Mouse (Mus musculus): ENCODE measurements around the gene Tapbp. TPM values are rescaled to one million over a fixed set of nuclear protein-coding genes. Genes with fewer than 3 reads are reported as not detected.
"Not testable (repeated sequence)": the region's sequence is repeated elsewhere in the genome, so short reads cannot be mapped to it uniquely, and the experiment has no call there.

Tapbp gene
- polyA plus RNA-seq (2015; fragmentation: Nextera tagmentation; extraction: Ambion mirVana), result 30.5 and 33.2 TPM in 2 replicates

DNA sequence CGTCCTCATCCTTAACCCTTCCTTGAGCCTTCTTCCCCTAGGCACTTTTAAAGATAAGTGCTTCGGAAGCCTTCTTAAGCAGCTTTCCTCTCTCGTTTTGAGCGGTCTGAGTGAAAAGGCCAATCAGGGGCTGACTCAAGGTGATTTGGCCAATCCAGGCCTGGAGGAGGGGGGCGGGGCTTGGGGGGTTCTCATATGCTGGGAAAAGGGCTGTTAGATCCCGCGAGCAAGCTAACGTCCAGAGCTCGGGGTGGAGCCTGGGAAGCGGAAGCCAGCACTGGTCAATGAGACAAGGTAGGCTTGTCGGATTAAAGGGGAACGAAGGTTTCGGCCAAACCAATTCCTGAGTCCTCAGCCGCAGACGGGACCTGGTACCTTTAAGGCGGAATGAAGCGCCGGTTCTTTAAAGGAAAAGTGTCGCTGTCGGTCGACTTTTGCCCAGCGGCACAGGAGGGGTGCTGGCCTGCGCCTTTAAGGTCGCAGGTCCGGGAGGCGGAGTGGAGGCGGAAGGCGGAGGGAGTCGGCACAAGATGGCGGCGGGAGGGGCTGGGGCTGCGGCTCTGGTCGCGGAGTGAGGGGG, at the start of gene Tapbp, which contains the start of gene Zbtb22:
TSS of gene Tapbp (plus strand) at position 229 of the 580 bp plus-strand sequence.
TSS of gene Zbtb22 (plus strand) at position 234 of the 580 bp plus-strand sequence.
- Histone ChIP-seq H3K9ac (peak within 1 kb of the TSS; percentile 52), H3K27me3 (no peaks in the 10 kb centered on the region; the same call in 1 of the 2 replicates), H3K27ac (replicated peaks) (peak within 1 kb of the TSS; percentile 84), H3K4me3 (peak within 1 kb of the TSS; percentile 57), H3K36me3 (peaks cover 33% of the 10 kb centered on the region), H3K4me2 (peak within 1 kb of the TSS; percentile 78), H3K9me3 (no peaks in the 10 kb centered on the region), H3K4me1 (replicated peaks) (peaks cover 51% of the 10 kb centered on the region)
- WGBS, result under 1% methylated on average over 31 of the region's 34 CpGs
- peak; percentile 93 for ATAC-seq (ENCODE audit: low FRiP score, low read depth)

DNA sequence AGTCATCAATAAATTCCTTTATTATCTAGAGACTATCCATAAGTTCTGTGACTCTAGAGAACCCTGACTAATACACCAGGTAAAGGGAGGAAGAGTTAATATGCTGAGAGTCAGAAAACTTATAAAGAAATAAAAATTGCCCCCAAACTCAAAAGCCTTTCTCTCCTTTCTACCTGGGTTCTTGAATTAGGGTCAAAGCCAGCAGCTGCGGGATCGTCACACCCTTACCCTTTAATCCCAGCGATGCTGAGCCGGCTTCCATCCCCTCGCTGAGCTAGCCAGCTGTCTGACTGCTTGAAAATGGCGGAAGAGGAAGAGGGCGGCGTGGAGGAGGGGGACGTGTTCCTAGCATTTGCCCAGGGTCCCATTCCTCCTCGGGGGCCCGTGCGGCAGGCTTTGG, 42.2 kb upstream of the Tapbp start, which contains the start of gene Gm7029:
TSS of gene Gm7029 (plus strand) at position 301 of the 400 bp plus-strand sequence.
- H3K9me3 ChIP-seq; H3K4me3 ChIP-seq; H3K4me2 ChIP-seq; H3K4me1 ChIP-seq (replicated peaks); H3K27ac ChIP-seq (replicated peaks); H3K9ac ChIP-seq; H3K27me3 ChIP-seq; H3K36me3 ChIP-seq; ATAC-seq (ENCODE audit: low FRiP score, low read depth): not testable (repeated sequence)
- WGBS, result 87% methylated on average over 3 of the region's 12 CpGs

DNA sequence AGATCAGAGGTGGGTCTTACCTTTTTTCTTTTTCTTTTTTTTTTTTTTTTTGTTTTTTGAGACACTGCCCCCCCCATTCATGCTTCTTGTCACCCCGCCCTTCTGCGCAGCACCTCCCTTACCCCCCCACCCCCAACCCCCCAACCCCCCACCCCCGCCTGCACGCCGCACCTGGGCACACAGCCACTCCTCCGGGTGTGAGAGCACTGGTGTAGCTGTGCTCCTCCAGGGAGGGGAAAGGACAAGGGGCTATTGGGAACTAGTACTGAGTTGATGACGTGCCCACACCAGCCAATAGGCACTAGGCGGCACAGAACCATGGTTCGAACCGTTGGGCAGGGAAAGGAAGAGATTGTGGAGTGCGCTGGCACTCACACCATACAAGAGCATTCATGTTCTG, 41.3 kb upstream of the Tapbp start:
- Histone ChIP-seq H3K9me3 (no peaks in the 10 kb centered on the region), H3K27ac (replicated peaks) (no peak overlapping the region), H3K4me1 (replicated peaks) (no peaks in the 10 kb centered on the region), H3K9ac (no peak overlapping the region), H3K4me3 (no peak overlapping the region), H3K36me3 (no peaks in the 10 kb centered on the region), H3K27me3 (no peaks in the 10 kb centered on the region), H3K4me2 (no peak overlapping the region)
- 85% methylated on average over 11 of the region's 11 CpGs for WGBS
- no peak for ATAC-seq (ENCODE audit: low FRiP score, low read depth)

DNA sequence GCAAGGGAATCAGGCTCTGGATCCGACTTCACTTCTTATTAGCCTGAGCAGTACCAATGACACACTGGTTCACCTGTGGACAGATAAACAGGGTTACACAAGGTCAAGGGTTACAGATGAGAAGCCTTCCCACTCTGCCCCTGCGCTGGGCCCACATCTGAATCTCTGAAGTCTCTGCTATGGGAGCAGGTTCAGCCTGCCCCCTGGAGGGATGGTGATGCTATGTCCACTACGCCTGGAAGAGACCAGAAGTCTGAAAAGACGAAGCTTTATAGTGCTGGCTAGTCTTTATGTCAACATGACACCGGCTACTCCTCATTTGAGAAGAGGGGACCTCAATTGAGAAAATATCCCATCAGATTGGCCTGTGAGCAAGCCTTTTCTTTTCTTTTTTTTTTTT, 39.9 kb upstream of the Tapbp start:
- H3K9me3 ChIP-seq; H3K4me2 ChIP-seq; H3K9ac ChIP-seq; H3K36me3 ChIP-seq; H3K4me3 ChIP-seq; ATAC-seq (ENCODE audit: low FRiP score, low read depth); H3K27ac ChIP-seq (replicated peaks); H3K4me1 ChIP-seq (replicated peaks); H3K27me3 ChIP-seq: not testable (repeated sequence)
- WGBS, result 82% methylated on average over 5 of the region's 5 CpGs

DNA sequence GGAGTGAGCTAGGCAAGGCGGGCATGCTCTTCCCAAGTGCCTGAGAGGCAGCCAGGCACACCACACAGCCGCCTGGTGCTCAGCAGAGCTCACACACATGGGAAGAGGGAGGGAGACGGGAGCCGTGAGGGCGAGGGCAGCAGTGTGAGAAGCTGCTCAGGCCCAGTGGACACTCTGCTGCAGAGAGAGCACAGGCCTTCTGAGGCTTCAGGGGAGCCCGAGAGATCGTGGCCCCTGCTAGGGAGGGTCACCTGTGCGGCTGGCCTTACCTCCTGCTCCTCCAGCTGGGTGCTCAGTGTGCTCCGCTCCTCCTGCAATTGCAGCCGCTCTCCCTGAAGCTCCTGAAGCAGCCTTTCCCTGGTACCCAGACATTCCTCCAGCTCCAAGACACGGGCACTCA, 31.4 kb upstream of the Tapbp start:
- not testable (repeated sequence) for H3K27me3 ChIP-seq; H3K4me2 ChIP-seq; H3K9ac ChIP-seq; H3K27ac ChIP-seq (replicated peaks); H3K36me3 ChIP-seq; ATAC-seq (ENCODE audit: low FRiP score, low read depth); H3K4me3 ChIP-seq; H3K4me1 ChIP-seq (replicated peaks); H3K9me3 ChIP-seq
- WGBS, result 97% methylated on average over 10 of the region's 11 CpGs

DNA sequence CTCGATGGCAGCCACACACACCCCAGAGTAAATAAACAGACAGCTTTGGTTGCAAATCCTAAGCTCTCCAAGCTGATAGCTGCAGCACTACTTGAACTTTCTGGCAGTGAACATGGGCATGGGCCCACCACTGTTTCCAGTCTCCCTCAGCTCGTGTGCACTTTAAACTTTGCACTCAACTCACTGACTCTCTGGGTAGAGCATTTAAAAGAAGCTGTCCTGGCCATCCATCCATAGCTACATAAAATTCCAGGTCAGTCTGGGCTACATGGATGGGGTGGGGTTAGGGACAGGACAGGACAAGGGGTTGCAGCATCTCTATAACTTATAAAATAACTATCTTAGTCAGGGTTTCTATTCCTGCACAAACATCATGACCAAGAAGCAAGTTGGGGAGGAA, 27.9 kb upstream of the Tapbp start:
- H3K27ac ChIP-seq (replicated peaks); ATAC-seq (ENCODE audit: low FRiP score, low read depth); H3K36me3 ChIP-seq; H3K4me2 ChIP-seq; H3K9me3 ChIP-seq; H3K9ac ChIP-seq; H3K4me1 ChIP-seq (replicated peaks); H3K4me3 ChIP-seq; H3K27me3 ChIP-seq: not testable (repeated sequence)
- 76% methylated on average over 2 of the region's 2 CpGs for WGBS

DNA sequence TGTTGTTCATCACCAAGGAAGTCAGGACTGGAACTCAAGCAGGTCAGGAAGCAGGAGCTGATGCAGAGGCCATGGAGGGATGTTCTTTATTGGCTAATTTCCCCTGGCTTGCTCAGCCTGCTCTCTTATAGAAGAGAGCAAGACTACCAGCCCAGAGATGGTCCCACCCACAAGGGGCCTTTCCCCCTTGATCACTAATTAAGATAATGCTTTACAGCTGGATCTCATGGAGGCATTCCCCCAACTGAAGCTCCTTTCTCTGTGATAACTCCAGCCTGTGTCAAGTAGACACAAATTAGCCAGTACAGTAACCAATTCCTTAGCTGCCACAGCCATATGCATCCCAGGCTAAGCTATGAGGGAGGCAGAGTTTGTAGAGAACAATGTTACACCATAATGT, 27.5 kb upstream of the Tapbp start:
- not testable (repeated sequence) for H3K36me3 ChIP-seq; H3K27me3 ChIP-seq; H3K4me2 ChIP-seq; H3K27ac ChIP-seq (replicated peaks); H3K4me3 ChIP-seq; H3K9me3 ChIP-seq; H3K9ac ChIP-seq; H3K4me1 ChIP-seq (replicated peaks); ATAC-seq (ENCODE audit: low FRiP score, low read depth)

DNA sequence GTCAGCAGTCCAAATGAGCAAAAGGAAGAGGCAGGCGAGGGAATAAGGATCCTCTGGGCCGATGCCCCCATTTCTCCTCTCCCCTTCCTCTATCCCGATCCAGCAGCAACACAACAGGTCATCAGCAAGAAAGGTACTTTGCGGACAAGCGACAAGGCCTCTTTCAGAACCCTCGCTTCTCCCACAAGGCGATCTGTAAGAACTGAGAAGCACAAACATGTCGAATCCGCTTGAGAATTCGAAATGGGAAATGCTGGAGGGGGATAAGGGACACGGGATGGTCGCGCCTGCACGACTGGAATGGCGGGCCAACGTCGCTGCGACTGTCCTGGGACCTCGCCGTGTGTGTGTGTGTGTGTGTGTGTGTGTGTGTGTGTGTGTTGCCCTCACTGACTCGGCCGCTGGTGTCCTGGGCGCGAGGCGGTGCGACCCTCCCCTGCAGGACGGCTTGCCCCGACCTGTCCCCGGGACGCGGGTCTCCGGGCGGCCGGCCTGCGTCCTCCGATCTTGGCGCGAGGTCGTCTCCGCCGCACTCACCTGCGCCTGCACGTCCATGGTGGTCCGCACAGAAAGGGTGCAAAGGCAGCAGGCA, 25.7 kb upstream of the Tapbp start:
- 0% methylated on average over 37 of the region's 44 CpGs for WGBS
- H3K36me3 ChIP-seq; H3K27me3 ChIP-seq; ATAC-seq (ENCODE audit: low FRiP score, low read depth); H3K4me1 ChIP-seq (replicated peaks); H3K27ac ChIP-seq (replicated peaks); H3K9me3 ChIP-seq: not testable (repeated sequence)
- Histone ChIP-seq H3K9ac (peak overlapping the region; percentile 39), H3K4me2 (peak overlapping the region; percentile 85), H3K4me3 (peak overlapping the region; percentile 62)

DNA sequence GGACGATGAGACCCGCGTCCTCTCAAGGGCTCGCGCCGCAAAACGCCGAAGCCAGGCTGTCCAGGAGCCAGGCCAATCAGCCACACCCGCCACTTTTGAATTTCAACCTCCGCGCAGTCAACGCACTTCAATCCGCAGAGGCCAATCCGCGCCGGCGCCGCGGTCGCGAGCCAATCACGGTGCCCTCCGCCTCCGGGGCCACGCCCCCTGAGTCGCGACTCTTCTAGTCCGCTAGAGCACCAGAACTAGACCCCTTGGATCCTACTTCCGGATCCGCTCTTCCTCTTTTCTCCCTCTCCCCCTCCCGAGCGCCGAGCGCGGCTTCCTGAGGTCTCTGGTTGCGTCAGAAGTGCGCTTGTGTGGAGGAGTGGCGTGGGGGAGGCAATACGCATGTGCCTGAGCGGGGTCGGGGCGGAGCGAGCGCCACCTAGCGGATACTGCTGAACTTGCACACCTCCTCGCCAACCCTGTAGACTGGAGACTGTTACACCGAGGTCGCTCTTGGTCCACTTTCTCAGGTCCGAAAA, 25.1 kb upstream of the Tapbp start, which contains the start of gene Kifc1:
TSS of gene Kifc1 (minus strand) at position 129 of the 527 bp plus-strand sequence.
- H3K27me3 ChIP-seq, result no peaks in the 10 kb centered on the region
- peaks cover 4% of the 10 kb centered on the region; the same call in 1 of the 2 replicates for H3K4me1 ChIP-seq (replicated peaks)
- ATAC-seq (ENCODE audit: low FRiP score, low read depth), result peak; percentile 100
- H3K4me2 ChIP-seq, result peak within 1 kb of the TSS; percentile 85
- no peaks in the 10 kb centered on the region for H3K36me3 ChIP-seq
- no peaks in the 10 kb centered on the region for H3K9me3 ChIP-seq
- peak within 1 kb of the TSS; percentile 62 for H3K4me3 ChIP-seq
- no peak within 1 kb of the TSS for H3K27ac ChIP-seq (replicated peaks)
- peak within 1 kb of the TSS; percentile 39 for H3K9ac ChIP-seq
- WGBS, result 1% methylated on average over 49 of the region's 49 CpGs

DNA sequence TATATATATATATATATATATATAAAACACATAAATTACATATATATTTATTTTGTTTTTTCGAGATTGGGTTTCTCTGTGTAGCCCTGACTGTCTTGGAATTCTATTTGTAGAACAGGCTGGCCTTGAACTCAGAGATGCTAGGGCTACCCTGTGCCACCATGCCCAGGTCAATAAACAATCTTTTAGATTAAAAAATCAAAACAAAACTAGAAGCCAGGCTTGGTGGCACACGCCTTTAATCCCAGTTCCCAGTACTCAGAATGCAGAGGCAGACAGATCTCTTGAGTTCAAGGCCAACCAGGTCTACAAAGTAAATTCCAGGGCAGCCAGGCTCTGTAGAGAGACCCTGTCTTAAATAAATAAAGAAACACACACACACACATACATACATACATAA, 24.3 kb upstream of the Tapbp start:
- no peaks in the 10 kb centered on the region for H3K9me3 ChIP-seq
- no peaks in the 10 kb centered on the region for H3K27me3 ChIP-seq
- peaks cover 4% of the 10 kb centered on the region; the same call in 1 of the 2 replicates for H3K4me1 ChIP-seq (replicated peaks)
- H3K4me3 ChIP-seq, result no peak overlapping the region
- WGBS, result 68% methylated on average over 2 of the region's 2 CpGs
- no peak overlapping the region for H3K9ac ChIP-seq
- H3K27ac ChIP-seq (replicated peaks), result no peak overlapping the region
- no peak for ATAC-seq (ENCODE audit: low FRiP score, low read depth)
- H3K4me2 ChIP-seq, result no peak overlapping the region
- H3K36me3 ChIP-seq, result no peaks in the 10 kb centered on the region

DNA sequence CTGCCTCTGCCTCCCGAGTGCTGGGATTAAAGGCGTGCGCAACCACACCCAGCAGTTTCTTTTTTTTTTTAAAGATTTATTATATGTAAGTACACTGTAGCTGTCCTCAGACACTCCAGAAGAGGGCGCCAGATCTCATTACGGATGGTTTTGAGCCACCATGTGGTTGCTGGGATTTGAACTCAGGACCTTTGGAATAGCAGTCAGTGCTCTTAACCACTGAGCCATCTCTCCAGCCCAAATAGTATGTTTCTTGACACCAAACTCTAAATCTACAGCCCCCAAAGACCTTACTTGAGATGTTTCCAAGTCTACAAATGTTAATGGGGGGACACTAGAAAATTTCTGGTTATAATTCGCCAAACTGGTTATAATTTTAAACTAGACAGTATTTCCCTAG, 23.8 kb upstream of the Tapbp start:
- not testable (repeated sequence) for H3K9ac ChIP-seq; H3K27me3 ChIP-seq; H3K9me3 ChIP-seq; H3K27ac ChIP-seq (replicated peaks); H3K36me3 ChIP-seq; H3K4me2 ChIP-seq; H3K4me1 ChIP-seq (replicated peaks); H3K4me3 ChIP-seq; ATAC-seq (ENCODE audit: low FRiP score, low read depth)
- 68% methylated on average over 6 of the region's 6 CpGs for WGBS

DNA sequence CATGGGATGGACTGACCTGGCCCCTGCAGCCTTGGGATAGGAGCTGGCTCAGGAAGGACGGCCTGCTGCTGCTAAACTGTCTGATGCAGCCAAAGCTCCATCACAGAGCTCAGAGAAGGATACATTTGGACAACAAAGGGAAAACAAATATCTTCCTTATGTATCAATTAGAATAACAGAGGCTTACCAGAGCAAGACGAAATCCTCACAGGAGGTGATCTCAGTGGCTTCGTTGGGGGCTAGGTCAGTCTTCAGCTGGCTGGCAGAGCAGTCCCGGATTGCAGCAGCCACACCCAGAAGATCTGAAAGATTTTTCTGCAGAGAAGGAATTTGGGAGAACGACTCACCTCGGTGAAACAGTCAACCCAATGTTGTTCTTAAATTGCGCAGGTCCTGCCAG, 23.3 kb upstream of the Tapbp start:
- H3K9ac ChIP-seq, result no peak overlapping the region
- ATAC-seq (ENCODE audit: low FRiP score, low read depth), result no peak
- no peak overlapping the region for H3K27ac ChIP-seq (replicated peaks)
- no peaks in the 10 kb centered on the region for H3K9me3 ChIP-seq
- H3K27me3 ChIP-seq, result no peaks in the 10 kb centered on the region
- H3K4me2 ChIP-seq, result no peak overlapping the region
- no peaks in the 10 kb centered on the region for H3K36me3 ChIP-seq
- 13% methylated on average over 7 of the region's 7 CpGs for WGBS
- peaks cover 4% of the 10 kb centered on the region; the same call in 1 of the 2 replicates for H3K4me1 ChIP-seq (replicated peaks)
- no peak overlapping the region for H3K4me3 ChIP-seq
